Mouse (Mus musculus) heart, embryonic 11.5 days (tissue): ENCODE measurements around the gene Nprl3. TPM values are rescaled to one million over a fixed set of nuclear protein-coding genes. Genes with fewer than 3 reads are reported as not detected.
"Not testable (repeated sequence)": the region's sequence is repeated elsewhere in the genome, so short reads cannot be mapped to it uniquely, and the experiment has no call there.

ENCODE experiments used
- ATAC-seq: fragments of 200-750 bp; cut with Nextera tagmentation; replicated peaks from 2 replicates; pipeline ENCODE4 v1.8.0; 2017; ENCODE audit warnings: moderate library complexity; ENCODE audit not compliant: insufficient number of reproducible peaks, low FRiP score, low TSS enrichment
- H3K27ac ChIP-seq: fragments of 300-500 bp; sonication (generic); 2 replicates; pipeline ENCODE4 v1.5.1; 2014; ENCODE audit warnings: mild to moderate bottlenecking, low read depth, low read length
- H3K27me3 ChIP-seq: fragments of 300-500 bp; sonication (generic); 2 replicates; pipeline ENCODE4 v1.6.1; 2014; ENCODE audit warnings: mild to moderate bottlenecking, low read length, mixed read lengths; ENCODE audit not compliant: control insufficient read depth, insufficient read depth
- H3K36me3 ChIP-seq: fragments of 300-500 bp; sonication (generic); 2 replicates; pipeline ENCODE4 v1.6.1; 2014; ENCODE audit warnings: mild to moderate bottlenecking, low read length, moderate library complexity, mixed read lengths; ENCODE audit not compliant: control insufficient read depth, insufficient read depth
- H3K4me1 ChIP-seq: fragments of 300-500 bp; sonication (generic); 2 replicates; pipeline ENCODE4 v1.6.1; 2014; ENCODE audit warnings: low read length; ENCODE audit not compliant: control insufficient read depth, insufficient read depth
- H3K4me2 ChIP-seq: fragments of 300-500 bp; sonication (generic); 2 replicates; pipeline ENCODE4 v1.6.1; 2014; ENCODE audit warnings: mild to moderate bottlenecking, moderate library complexity
- H3K4me3 ChIP-seq: fragments of 300-500 bp; sonication (generic); 2 replicates; pipeline ENCODE4 v1.5.1; 2014; ENCODE audit warnings: low read depth, low read length
- H3K9ac ChIP-seq: fragments of 300-500 bp; sonication (generic); 2 replicates; pipeline ENCODE4 v1.6.1; 2014; ENCODE audit warnings: mild to moderate bottlenecking, low read depth, low read length, moderate library complexity
- H3K9me3 ChIP-seq: fragments of 300-500 bp; sonication (generic); replicated peaks from 2 replicates; pipeline ENCODE4 v1.6.1; 2016; ENCODE audit warnings: low read length; ENCODE audit not compliant: control insufficient read depth
- WGBS: fragments of 180-500 bp; shearing (Covaris S2); extraction: QIAGEN DNeasy Blood & Tissue Kit; methylation state at CpG from one replicate; pipeline ENCODE4 v1.1.7; 2014; ENCODE audit not compliant: insufficient replicate concordance; 5-methylcytosine and 5-hydroxymethylcytosine counted together
- polyA plus RNA-seq: library from polyadenylated mRNA; unstranded; fragments of >200 nt; fragmentation: Nextera tagmentation; extraction: Ambion mirVana; gene quantifications from 2 replicates; pipeline ENCODE4 v1.2.1, GENCODE M21; 2014

Nprl3 gene
- polyA plus RNA-seq, 1 experiment from 2014 or later = 34.6 TPM

DNA sequence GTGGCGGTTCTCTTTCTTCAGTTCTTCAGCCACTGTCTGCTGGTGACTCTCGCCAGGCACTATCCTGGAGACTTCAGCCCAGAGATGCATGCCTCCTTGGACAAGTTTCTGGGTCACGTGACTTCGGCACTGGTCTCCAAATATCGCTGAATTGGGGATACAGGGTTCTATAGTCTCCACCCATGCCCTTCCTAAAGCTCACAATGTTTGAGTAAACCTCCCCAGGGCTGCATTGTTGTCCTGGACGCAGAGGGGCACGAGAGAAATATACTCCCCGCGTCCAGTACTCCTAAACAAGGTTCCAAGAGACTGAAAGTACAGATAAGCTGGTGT is 20.0 kb upstream of the Nprl3 start:
- Histone ChIP-seq H3K4me2 (peak overlapping the region; percentile 52), H3K27me3 (peaks cover 15% of the 10 kb centered on the region), H3K4me3 (peak overlapping the region; percentile 39), H3K9me3 (no peaks in the 10 kb centered on the region), H3K27ac (peak overlapping the region; percentile 54; the same call in 1 of the 2 replicates), H3K36me3 (no peaks in the 10 kb centered on the region), H3K4me1 (no peaks in the 10 kb centered on the region), H3K9ac (peak overlapping the region; percentile 59)
- WGBS = 53% methylated on average over 9 of the region's 9 CpGs
- ATAC-seq = no peak

- Histone ChIP-seq H3K27me3 (peaks cover 15% of the 10 kb centered on the region), H3K9ac (peak within 1 kb of the TSS; percentile 59), H3K27ac (peak within 1 kb of the TSS; percentile 54; the same call in 1 of the 2 replicates), H3K4me3 (peak within 1 kb of the TSS; percentile 39), H3K4me2 (peak within 1 kb of the TSS; percentile 52)
- not testable (repeated sequence) for H3K9me3 ChIP-seq, H3K4me1 ChIP-seq, H3K36me3 ChIP-seq
- 17% methylated on average over 30 of the region's 33 CpGs for WGBS
- ATAC-seq = peak; percentile 32; the same call in 1 of the 2 replicates
Observed at GRCm38 (mm10) chr11:32286695-32287492, 19.4 kb upstream of the Nprl3 start, which contains the start of gene Hbq1b. TSS of gene Hbq1b (plus strand) at chr11:32286965.

- not testable (repeated sequence) for H3K9ac ChIP-seq, ATAC-seq, H3K36me3 ChIP-seq, H3K9me3 ChIP-seq, H3K4me1 ChIP-seq, H3K4me2 ChIP-seq, H3K4me3 ChIP-seq
- Histone ChIP-seq H3K27me3 (peaks cover 18% of the 10 kb centered on the region), H3K27ac (0 out of 2 replicates have a peak overlapping the region, but pooled peaks have one; percentile 10)
Observed at GRCm38 (mm10) chr11:32285887-32286286, 18.4 kb upstream of the Nprl3 start.

DNA sequence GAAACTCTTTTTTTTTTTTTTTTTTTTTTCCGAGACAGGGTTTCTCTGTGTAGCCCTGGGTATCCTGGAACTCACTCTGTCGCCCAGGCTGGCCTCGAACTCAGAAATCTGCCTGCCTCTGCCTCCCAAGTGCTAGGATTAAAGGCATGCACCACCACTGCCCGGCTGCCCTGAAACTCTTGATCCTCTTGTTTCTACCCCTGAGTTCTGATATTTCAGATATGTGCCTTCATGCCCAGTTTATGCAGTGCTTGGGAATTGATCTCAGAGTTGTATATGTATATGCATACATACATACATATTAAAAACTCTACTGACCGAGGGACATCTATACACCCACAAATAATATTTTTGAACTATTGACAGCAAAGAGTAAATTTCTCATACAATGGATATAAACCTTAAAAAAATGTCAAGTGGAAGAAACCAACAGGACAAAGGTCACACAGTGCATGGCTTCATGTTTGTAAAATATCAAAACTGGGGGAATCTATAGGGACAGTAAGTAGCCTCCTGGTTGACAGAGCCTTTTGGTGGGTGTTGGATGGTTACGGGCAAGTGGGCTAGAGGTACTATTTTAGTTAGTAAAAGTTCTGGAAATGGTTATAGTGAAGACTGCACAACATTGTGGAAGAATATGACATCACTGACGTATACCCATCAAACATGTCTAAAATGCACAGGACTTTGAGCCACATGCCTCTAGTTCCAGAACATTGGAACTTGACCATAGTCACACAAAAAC is 17.7 kb upstream of the Nprl3 start:
- H3K36me3 ChIP-seq = no peaks in the 10 kb centered on the region
- H3K27me3 ChIP-seq = peaks cover 18% of the 10 kb centered on the region
- peak; percentile 39; the same call in 1 of the 2 replicates for ATAC-seq
- 68% methylated on average over 7 of the region's 7 CpGs for WGBS
- H3K9ac ChIP-seq = no peak overlapping the region
- peak overlapping the region; percentile 10; the same call in 1 of the 2 replicates for H3K27ac ChIP-seq
- no peaks in the 10 kb centered on the region for H3K4me1 ChIP-seq
- no peaks in the 10 kb centered on the region for H3K9me3 ChIP-seq
- no peak overlapping the region; the same call in 1 of the 2 replicates for H3K4me2 ChIP-seq
- no peak overlapping the region for H3K4me3 ChIP-seq

DNA sequence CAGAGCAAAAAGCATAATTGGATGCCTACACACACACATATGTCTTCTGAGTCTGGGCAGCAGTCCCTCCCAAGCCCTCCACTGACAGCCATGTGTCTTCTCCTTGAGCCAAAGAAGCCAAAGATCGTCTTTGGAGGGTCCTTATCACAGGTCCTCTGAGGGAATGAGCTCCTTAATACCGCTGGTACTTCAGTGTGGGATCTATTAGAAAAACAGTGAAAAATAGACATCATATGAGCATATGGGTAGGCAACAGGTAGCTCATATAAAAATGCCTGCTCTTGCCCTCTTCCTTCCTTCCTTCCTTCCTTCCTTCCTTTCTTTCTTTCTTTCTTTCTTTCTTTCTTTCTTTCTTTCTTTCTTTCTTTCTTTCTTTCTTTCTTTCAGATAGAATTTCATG is 17.1 kb upstream of the Nprl3 start:
- not testable (repeated sequence) for H3K4me1 ChIP-seq
- WGBS = 35% methylated on average over 2 of the region's 2 CpGs

DNA sequence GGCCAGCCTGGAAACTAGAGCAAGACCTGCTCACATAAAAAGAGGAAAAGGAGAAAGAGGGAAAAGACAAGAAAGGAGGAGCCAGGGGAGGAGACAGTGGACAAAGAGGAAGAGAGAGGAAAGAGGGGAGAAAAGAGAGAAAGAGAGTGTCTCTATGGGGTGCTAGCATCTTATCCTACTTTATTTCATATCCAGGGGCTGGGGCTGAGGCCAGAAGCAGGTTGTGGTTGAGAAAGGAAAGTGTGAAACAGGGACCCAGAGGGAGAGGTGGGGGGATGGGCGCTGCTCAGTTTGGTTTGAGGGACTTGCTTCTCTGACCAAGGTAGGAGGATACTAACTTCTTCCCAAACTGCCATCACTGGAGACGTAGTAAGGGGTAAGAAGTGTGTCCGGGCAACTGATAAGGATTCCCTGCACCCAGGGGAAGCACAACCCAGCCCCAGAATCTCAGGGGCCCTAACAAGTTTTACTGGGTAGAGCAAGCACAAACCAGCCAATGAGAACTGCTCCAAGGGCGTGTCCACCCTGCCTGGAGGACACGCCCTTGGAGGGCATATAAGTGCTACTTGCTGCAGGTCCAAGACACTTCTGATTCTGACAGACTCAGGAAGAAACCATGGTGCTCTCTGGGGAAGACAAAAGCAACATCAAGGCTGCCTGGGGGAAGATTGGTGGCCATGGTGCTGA is 15.7 kb upstream of the Nprl3 start, which contains the start of gene Hba-a1:
TSS of gene Hba-a1 (plus strand) at position 421 of the 687 bp plus-strand sequence.
- Histone ChIP-seq H3K4me2 (peak within 1 kb of the TSS; percentile 46), H3K27ac (peak within 1 kb of the TSS; percentile 74), H3K27me3 (peaks cover 26% of the 10 kb centered on the region), H3K9ac (0 out of 2 replicates have a peak within 1 kb of the TSS, but pooled peaks have one; percentile 29)
- H3K4me1 ChIP-seq, H3K9me3 ChIP-seq, H3K4me3 ChIP-seq, H3K36me3 ChIP-seq: not testable (repeated sequence)
- peak; percentile 72 for ATAC-seq
- 33% methylated on average over 1 of the region's 5 CpGs for WGBS

More for the DNA sequence above, 17.1 kb upstream of the Nprl3 start:
- not testable (repeated sequence) for H3K4me2 ChIP-seq, H3K4me3 ChIP-seq, H3K9me3 ChIP-seq, H3K9ac ChIP-seq, H3K36me3 ChIP-seq, ATAC-seq
- Histone ChIP-seq H3K27me3 (peaks cover 20% of the 10 kb centered on the region), H3K27ac (0 out of 2 replicates have a peak overlapping the region, but pooled peaks have one; percentile 15)

GRCm38 (mm10) chr11:32281416-32282144 is 14.1 kb upstream of the Nprl3 start:
- no peak overlapping the region for H3K4me3 ChIP-seq
- H3K36me3 ChIP-seq = no peaks in the 10 kb centered on the region
- 61% methylated on average over 1 of the region's 1 CpGs for WGBS
- H3K4me2 ChIP-seq = peak overlapping the region; percentile 34
- ATAC-seq = no peak
- H3K9ac ChIP-seq = 0 out of 2 replicates have a peak overlapping the region, but pooled peaks have one; percentile 40
- peaks cover 34% of the 10 kb centered on the region for H3K27me3 ChIP-seq
- no peaks in the 10 kb centered on the region for H3K4me1 ChIP-seq
- peak overlapping the region; percentile 77 for H3K27ac ChIP-seq
- H3K9me3 ChIP-seq = no peaks in the 10 kb centered on the region

GRCm38 (mm10) chr11:32280646-32281045 is 13.1 kb upstream of the Nprl3 start:
- H3K9ac ChIP-seq = no peak overlapping the region
- peak overlapping the region; percentile 34 for H3K4me2 ChIP-seq
- H3K4me3 ChIP-seq = no peak overlapping the region
- H3K27me3 ChIP-seq = peaks cover 39% of the 10 kb centered on the region
- H3K4me1 ChIP-seq = no peaks in the 10 kb centered on the region
- no peaks in the 10 kb centered on the region for H3K9me3 ChIP-seq
- H3K36me3 ChIP-seq = no peaks in the 10 kb centered on the region
- H3K27ac ChIP-seq = peak overlapping the region; percentile 77
- ATAC-seq = no peak
- 72% methylated on average over 2 of the region's 2 CpGs for WGBS
